Mouse (Mus musculus): Measurements from ENCODE around the gene Edc4. TPM values are rescaled to one million over a fixed set of nuclear protein-coding genes. Genes with fewer than 3 reads are reported as not detected.

The Edc4 gene
- polyA plus RNA-seq, 1 experiment, result 55.8 TPM

DNA sequence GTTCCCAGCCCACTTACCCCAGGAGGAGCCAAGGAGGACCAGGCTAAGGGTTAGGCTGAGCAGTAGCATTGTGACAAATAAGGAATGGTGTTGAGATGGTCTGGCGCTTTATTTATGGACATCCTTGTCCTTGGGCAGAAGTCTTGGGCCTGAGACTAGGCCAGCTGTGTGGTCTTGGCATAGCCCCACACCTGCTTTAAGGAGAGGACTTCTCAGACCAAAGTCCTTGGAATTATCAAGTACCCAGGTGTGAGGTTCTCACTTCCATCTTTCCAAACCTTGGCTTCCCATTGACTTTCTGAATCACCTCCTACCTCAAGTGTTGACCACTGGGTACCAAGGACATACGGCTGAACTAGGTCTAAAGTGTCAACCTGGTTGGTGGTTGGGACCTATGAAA is 53.1 kb downstream of the Edc4 start, which contains the start of gene Ctrl:
Gene Ctrl (minus strand): TSS at position 101 of the 400 bp plus-strand sequence.
- TF ChIP-seq POLR2A (IDR thresholded peaks at IDR 0.05; ENCODE audit: low read depth, low read length), result no peak
- no peak for TF ChIP-seq CTCF (IDR thresholded peaks at IDR 0.05; ENCODE audit: extremely low read depth, insufficient read length, insufficient replicate concordance, low read depth, low read length)
- Histone ChIP-seq H3K4me1 (ENCODE audit: control insufficient read depth, insufficient read depth, insufficient read length, low read length) (peaks cover 14% of the 10 kb centered on the region), H3K27ac (ENCODE audit: insufficient read depth, low read depth, low read length) (no peak within 1 kb of the TSS), H3K36me3 (ENCODE audit: control insufficient read depth, insufficient read depth, low read length) (peaks cover 28% of the 10 kb centered on the region), H3K27me3 (ENCODE audit: control insufficient read depth, insufficient read depth, low read length) (no peaks in the 10 kb centered on the region), H3K4me3 (ENCODE audit: low read depth, low read length) (no peak within 1 kb of the TSS)
- WGBS, result 80% methylated on average over 2 of the region's 2 CpGs

DNA sequence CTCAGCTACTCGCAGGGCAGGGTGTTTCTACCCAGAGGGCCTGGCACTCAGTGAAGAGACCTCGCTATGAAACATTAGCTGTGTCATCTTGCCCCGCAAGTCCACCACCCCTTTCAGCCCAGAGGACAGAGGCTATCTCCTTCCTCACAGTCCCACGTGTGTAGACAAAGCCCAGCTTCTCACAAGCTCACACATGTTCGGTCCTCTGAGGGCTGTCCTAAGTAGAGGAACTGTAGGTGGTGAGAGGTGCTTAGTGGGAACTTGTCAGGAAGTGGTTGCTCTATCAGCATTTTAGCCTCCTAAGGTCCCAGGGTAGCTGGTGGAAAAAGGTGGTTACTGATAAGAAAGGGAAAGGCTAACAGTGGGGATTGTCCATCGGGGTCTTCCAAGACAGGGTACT is 54.4 kb downstream of the Edc4 start:
- peaks cover 25% of the 10 kb centered on the region for H3K36me3 ChIP-seq (ENCODE audit: control insufficient read depth, insufficient read depth, low read length)
- no peak overlapping the region for H3K4me3 ChIP-seq (ENCODE audit: low read depth, low read length)
- whole genome bisulfite sequencing, result 80% methylated on average over 6 of the region's 6 CpGs
- peaks cover 14% of the 10 kb centered on the region for H3K4me1 ChIP-seq (ENCODE audit: control insufficient read depth, insufficient read depth, insufficient read length, low read length)
- no peak overlapping the region for H3K27ac ChIP-seq (ENCODE audit: insufficient read depth, low read depth, low read length)
- no peaks in the 10 kb centered on the region for H3K27me3 ChIP-seq (ENCODE audit: control insufficient read depth, insufficient read depth, low read length)
- TF ChIP-seq POLR2A (IDR thresholded peaks at IDR 0.05; ENCODE audit: low read depth, low read length) (no peak), CTCF (IDR thresholded peaks at IDR 0.05; ENCODE audit: extremely low read depth, insufficient read length, insufficient replicate concordance, low read depth, low read length) (no peak)

DNA sequence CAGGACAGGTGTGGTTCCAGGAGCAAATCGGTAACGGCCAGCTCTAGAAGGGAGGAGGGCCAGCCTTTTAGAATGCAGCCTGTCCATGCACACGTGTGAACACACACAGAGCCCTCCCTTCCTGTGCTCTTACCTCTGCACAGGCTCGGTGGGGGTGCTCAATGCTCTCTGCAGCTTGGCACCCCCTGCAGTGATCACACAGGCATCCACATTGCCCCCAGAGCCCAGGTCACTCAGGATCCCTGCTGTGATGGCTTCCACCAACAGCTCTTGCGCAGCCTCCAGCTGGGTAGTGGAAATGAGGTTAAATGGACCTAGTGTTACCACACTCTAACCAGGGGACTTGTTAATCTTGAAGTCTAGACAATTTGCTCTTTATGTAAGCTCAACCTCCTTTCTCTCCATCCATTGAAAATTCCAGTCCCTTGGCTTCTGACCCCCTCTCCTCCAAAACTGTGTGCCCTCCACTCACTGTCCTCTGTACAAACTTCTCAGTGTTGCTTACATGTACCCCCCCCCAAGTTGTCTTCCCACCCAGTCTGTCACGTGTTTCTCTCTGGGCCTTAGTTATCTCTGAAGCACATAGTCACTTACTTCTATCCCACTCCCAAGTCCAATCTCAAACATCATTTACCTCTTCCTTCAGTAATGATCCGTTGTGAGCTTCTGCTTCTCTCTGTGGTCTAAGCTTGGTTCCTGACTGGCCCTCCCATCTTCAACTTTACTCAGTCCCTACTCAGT is 55.4 kb downstream of the Edc4 start:
- no peak for TF ChIP-seq POLR2A (IDR thresholded peaks at IDR 0.05; ENCODE audit: low read depth, low read length)
- Histone ChIP-seq H3K27ac (ENCODE audit: insufficient read depth, low read depth, low read length) (no peak overlapping the region), H3K4me3 (ENCODE audit: low read depth, low read length) (no peak overlapping the region; the same call in 1 of the 2 replicates), H3K27me3 (ENCODE audit: control insufficient read depth, insufficient read depth, low read length) (no peaks in the 10 kb centered on the region), H3K4me1 (ENCODE audit: control insufficient read depth, insufficient read depth, insufficient read length, low read length) (peaks cover 11% of the 10 kb centered on the region), H3K36me3 (ENCODE audit: control insufficient read depth, insufficient read depth, low read length) (peaks cover 25% of the 10 kb centered on the region)
- 59% methylated on average over 7 of the region's 7 CpGs for WGBS

GRCm38 (mm10) chr8:105936866-105937475 is 56.3 kb downstream of the Edc4 start:
- Histone ChIP-seq H3K4me3 (ENCODE audit: low read depth, low read length) (peak overlapping the region; percentile 95), H3K36me3 (ENCODE audit: control insufficient read depth, insufficient read depth, low read length) (peaks cover 25% of the 10 kb centered on the region), H3K27me3 (ENCODE audit: control insufficient read depth, insufficient read depth, low read length) (no peaks in the 10 kb centered on the region), H3K4me1 (ENCODE audit: control insufficient read depth, insufficient read depth, insufficient read length, low read length) (peaks cover 11% of the 10 kb centered on the region), H3K27ac (ENCODE audit: insufficient read depth, low read depth, low read length) (peak overlapping the region; percentile 92)
- WGBS, result under 1% methylated on average over 30 of the region's 30 CpGs
- TF ChIP-seq POLR2A (IDR thresholded peaks at IDR 0.05; ENCODE audit: low read depth, low read length), result peak; percentile 72
- no peak for TF ChIP-seq CTCF (IDR thresholded peaks at IDR 0.05; ENCODE audit: extremely low read depth, insufficient read length, insufficient replicate concordance, low read depth, low read length)

DNA sequence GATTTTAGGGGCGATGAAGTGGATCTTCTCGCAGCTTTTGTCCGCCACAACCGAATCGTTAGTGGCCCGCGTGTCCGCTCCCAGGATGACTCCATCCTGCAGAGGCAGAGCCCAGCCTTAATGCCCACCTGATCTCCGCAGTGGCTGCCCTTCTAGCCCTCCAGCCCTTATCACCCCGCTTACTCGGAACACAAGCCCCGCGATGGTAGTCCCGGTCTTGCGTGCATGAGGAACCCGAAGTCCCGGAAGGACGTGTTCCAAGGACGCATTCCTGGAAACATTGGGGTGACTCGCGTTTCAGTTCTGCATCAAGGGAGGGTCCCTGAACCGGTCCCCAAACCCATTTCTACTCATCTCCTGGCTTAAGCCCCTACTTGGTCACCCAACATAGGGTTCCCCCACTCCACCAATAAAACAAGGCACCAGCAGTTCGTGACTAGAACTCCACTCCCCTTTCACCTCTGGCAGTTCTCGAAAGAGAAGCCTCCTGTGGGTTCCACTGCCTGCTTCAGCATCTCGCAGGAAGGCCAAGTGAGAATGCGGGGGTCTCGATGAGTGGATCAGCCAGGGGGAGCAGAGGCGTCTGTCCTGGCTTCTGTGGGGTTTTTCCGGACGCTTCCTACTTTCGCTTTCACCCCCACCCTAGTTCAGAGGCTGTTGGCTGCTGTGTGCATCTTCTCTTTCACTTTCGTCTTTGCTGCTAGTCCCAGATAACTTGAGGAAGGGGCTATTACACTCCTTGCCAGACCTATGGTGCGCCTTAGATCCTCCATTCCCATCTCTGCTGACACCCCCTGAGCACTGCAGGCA is 57.0 kb downstream of the Edc4 start:
- peaks cover 11% of the 10 kb centered on the region for H3K4me1 ChIP-seq (ENCODE audit: control insufficient read depth, insufficient read depth, insufficient read length, low read length)
- WGBS, result under 1% methylated on average over 33 of the region's 33 CpGs

DNA sequence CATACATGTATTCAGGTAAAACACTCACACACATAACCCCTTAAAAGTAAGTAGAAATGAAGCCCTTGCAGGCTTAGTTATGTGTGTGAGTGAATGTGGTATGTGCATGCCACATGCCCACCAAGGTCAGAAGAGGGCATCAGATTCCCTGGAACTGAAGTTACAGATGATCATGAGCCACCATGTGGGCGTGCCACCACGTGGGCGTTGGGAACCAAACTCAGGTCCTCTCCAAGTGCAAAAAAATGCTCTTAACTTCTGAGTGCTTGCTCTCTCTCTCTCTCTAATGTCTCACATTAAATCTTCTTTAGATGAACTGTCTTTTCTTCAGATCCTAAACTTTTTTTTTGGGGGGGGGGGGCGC is 57.6 kb downstream of the Edc4 start, which contains the start of gene Psmb10:
Gene Psmb10 (minus strand): TSS at position 139 of the 364 bp plus-strand sequence.
- WGBS, result 1% methylated on average over 4 of the region's 4 CpGs
- peak within 1 kb of the TSS; percentile 95 for H3K4me3 ChIP-seq (ENCODE audit: low read depth, low read length)
- H3K4me1 ChIP-seq (ENCODE audit: control insufficient read depth, insufficient read depth, insufficient read length, low read length), result peaks cover 11% of the 10 kb centered on the region
- peaks cover 24% of the 10 kb centered on the region for H3K36me3 ChIP-seq (ENCODE audit: control insufficient read depth, insufficient read depth, low read length)
- H3K27ac ChIP-seq (ENCODE audit: insufficient read depth, low read depth, low read length), result peak within 1 kb of the TSS; percentile 92
- no peaks in the 10 kb centered on the region for H3K27me3 ChIP-seq (ENCODE audit: control insufficient read depth, insufficient read depth, low read length)
- TF ChIP-seq POLR2A (IDR thresholded peaks at IDR 0.05; ENCODE audit: low read depth, low read length) (no peak), CTCF (IDR thresholded peaks at IDR 0.05; ENCODE audit: extremely low read depth, insufficient read length, insufficient replicate concordance, low read depth, low read length) (no peak)

More for the DNA sequence above, 57.0 kb downstream of the Edc4 start:
- TF ChIP-seq POLR2A (IDR thresholded peaks at IDR 0.05; ENCODE audit: low read depth, low read length) (peak; percentile 81; the same call in 1 of the 2 replicates), CTCF (IDR thresholded peaks at IDR 0.05; ENCODE audit: extremely low read depth, insufficient read length, insufficient replicate concordance, low read depth, low read length) (peak; percentile 26; the same call in 1 of the 2 replicates)
- no peaks in the 10 kb centered on the region for H3K27me3 ChIP-seq (ENCODE audit: control insufficient read depth, insufficient read depth, low read length)
- peaks cover 24% of the 10 kb centered on the region for H3K36me3 ChIP-seq (ENCODE audit: control insufficient read depth, insufficient read depth, low read length)
- peak overlapping the region; percentile 95 for H3K4me3 ChIP-seq (ENCODE audit: low read depth, low read length)
- peak overlapping the region; percentile 92 for H3K27ac ChIP-seq (ENCODE audit: insufficient read depth, low read depth, low read length)

Measured in small intestine, adult 2 months (tissue).